Mouse (Mus musculus): ENCODE data around the gene Gtf2a1l. TPM values are rescaled to one million over a fixed set of nuclear protein-coding genes. Genes with fewer than 3 reads are reported as not detected.

Gene Gtf2a1l
- polyA plus RNA-seq (2012; fragmentation: generic; extraction: Trizol): not detected
- long read RNA-seq, experiment 1: 0 reads
- long read RNA-seq, experiment 2: 0 reads

DNA sequence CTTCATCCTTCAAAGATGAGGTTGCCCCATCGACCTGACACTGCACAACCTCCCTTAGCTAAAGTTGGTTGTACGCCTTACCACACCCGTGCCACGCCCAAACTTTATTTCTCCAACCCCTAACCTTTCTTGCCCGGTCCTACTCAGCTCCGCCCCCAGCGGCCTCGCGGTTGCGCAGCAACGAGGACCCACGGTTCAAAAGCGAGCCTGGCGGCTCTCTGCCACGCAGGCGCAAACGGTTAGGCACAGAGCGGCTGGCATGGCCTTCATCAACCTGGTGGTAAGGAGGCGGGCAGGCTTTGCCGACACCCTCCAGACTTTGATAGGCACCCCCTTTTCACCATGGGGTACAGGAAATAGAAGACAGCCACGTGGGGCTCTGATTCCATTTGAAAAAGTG is at the start of gene Gtf2a1l:
TSS of gene Gtf2a1l (plus strand) at position 209 of the 400 bp plus-strand sequence.
- TF ChIP-seq FOSL1 (IDR thresholded peaks at IDR 0.05; ENCODE audit: insufficient read depth, low read length, poor library complexity, severe bottlenecking): no peak
- no peak for TF ChIP-seq MYOG (IDR thresholded peaks at IDR 0.05; ENCODE audit: control insufficient read depth, extremely low read depth, insufficient read length)
- TF ChIP-seq MAX (IDR thresholded peaks at IDR 0.05): no peak
- no peak for TF ChIP-seq CEBPB (IDR thresholded peaks at IDR 0.05; ENCODE audit: low read depth)
- no peak for TF ChIP-seq MYOD1 (IDR thresholded peaks at IDR 0.05; ENCODE audit: control insufficient read depth, insufficient read length, low read depth)
- no peak for TF ChIP-seq USF1 (IDR thresholded peaks at IDR 0.05; ENCODE audit: low read depth)
- no peak for TF ChIP-seq CTCF (IDR thresholded peaks at IDR 0.05; ENCODE audit: control insufficient read depth, insufficient read depth, insufficient read length)
- H3ac ChIP-seq (ENCODE audit: control insufficient read depth, insufficient read length, low read depth): no peak within 1 kb of the TSS
- H3K79me3 ChIP-seq (ENCODE audit: low read depth): no peaks in the 10 kb centered on the region
- no peak within 1 kb of the TSS for H3K4me3 ChIP-seq (ENCODE audit: insufficient read depth, poor library complexity, severe bottlenecking)
- no peaks in the 10 kb centered on the region for H3K36me3 ChIP-seq (ENCODE audit: control insufficient read depth, insufficient read depth)
- H3K79me2 ChIP-seq (ENCODE audit: control insufficient read depth, insufficient read depth): no peaks in the 10 kb centered on the region
- no peaks in the 10 kb centered on the region for H3K27me3 ChIP-seq (ENCODE audit: control insufficient read depth, insufficient read depth, insufficient read length)

DNA sequence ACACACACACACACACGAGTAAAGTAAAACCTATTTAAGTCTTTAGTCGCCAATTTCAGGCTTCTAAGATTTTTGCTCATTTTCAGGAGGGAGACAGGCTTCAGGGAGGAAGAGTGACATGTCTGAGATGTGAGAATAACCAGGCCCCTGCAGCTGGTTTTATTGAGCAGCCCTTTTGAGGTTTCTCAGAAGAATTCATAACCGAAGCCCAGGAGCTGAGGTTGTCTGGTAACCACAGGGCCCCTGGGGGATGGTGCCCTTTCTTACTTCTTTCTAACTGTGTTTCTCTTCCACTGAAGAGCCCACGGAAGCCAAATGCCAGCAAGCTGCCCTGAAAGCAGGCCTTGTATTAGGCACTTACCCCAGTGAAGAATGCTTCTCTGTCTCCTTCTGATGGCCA is 47.5 kb upstream of the Gtf2a1l start:
- Histone ChIP-seq H3K79me2 (ENCODE audit: control insufficient read depth, insufficient read depth) (peaks cover 58% of the 10 kb centered on the region), H3K79me3 (ENCODE audit: low read depth) (peaks cover 28% of the 10 kb centered on the region), H3K36me3 (ENCODE audit: control insufficient read depth, insufficient read depth) (peaks cover 24% of the 10 kb centered on the region), H3K4me3 (ENCODE audit: insufficient read depth, poor library complexity, severe bottlenecking) (no peak overlapping the region), H3K27me3 (ENCODE audit: control insufficient read depth, insufficient read depth, insufficient read length) (no peaks in the 10 kb centered on the region), H3ac (ENCODE audit: control insufficient read depth, insufficient read length, low read depth) (no peak overlapping the region)
- TF ChIP-seq MYOG (IDR thresholded peaks at IDR 0.05; ENCODE audit: control insufficient read depth, extremely low read depth, insufficient read length) (no peak), CEBPB (IDR thresholded peaks at IDR 0.05; ENCODE audit: low read depth) (no peak), MAX (IDR thresholded peaks at IDR 0.05) (no peak), CTCF (IDR thresholded peaks at IDR 0.05; ENCODE audit: control insufficient read depth, insufficient read depth, insufficient read length) (no peak), FOSL1 (IDR thresholded peaks at IDR 0.05; ENCODE audit: insufficient read depth, low read length, poor library complexity, severe bottlenecking) (no peak), USF1 (IDR thresholded peaks at IDR 0.05; ENCODE audit: low read depth) (no peak), MYOD1 (IDR thresholded peaks at IDR 0.05; ENCODE audit: control insufficient read depth, insufficient read length, low read depth) (no peak)

DNA sequence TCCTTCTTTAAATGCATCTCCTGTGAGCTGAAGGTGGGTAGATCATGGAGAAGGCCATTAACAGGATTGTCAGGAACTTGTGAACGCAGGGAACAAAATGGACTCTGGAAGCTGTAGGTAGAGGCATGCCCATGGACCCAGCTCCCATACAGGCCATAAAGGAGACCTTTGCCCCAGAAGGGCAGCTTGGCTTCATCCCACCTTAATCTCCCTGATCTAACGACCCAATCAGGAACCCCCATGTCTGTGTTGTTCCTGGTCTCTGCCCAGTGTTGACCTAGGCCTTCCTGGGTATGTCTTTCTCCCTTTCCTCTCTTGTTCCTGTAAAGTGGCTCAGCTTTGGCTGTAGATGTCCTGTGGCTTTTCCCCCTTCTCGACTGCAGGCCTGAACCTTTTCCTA is 47.1 kb upstream of the Gtf2a1l start:
- H3K27me3 ChIP-seq (ENCODE audit: control insufficient read depth, insufficient read depth, insufficient read length): no peaks in the 10 kb centered on the region
- TF ChIP-seq MYOG (IDR thresholded peaks at IDR 0.05; ENCODE audit: control insufficient read depth, extremely low read depth, insufficient read length) (no peak), FOSL1 (IDR thresholded peaks at IDR 0.05; ENCODE audit: insufficient read depth, low read length, poor library complexity, severe bottlenecking) (no peak), USF1 (IDR thresholded peaks at IDR 0.05; ENCODE audit: low read depth) (no peak), MAX (IDR thresholded peaks at IDR 0.05) (no peak), MYOD1 (IDR thresholded peaks at IDR 0.05; ENCODE audit: control insufficient read depth, insufficient read length, low read depth) (no peak), CEBPB (IDR thresholded peaks at IDR 0.05; ENCODE audit: low read depth) (no peak), CTCF (IDR thresholded peaks at IDR 0.05; ENCODE audit: control insufficient read depth, insufficient read depth, insufficient read length) (no peak)
- H3ac ChIP-seq (ENCODE audit: control insufficient read depth, insufficient read length, low read depth): no peak overlapping the region
- peaks cover 24% of the 10 kb centered on the region for H3K36me3 ChIP-seq (ENCODE audit: control insufficient read depth, insufficient read depth)
- peaks cover 25% of the 10 kb centered on the region for H3K79me3 ChIP-seq (ENCODE audit: low read depth)
- no peak overlapping the region for H3K4me3 ChIP-seq (ENCODE audit: insufficient read depth, poor library complexity, severe bottlenecking)
- H3K79me2 ChIP-seq (ENCODE audit: control insufficient read depth, insufficient read depth): peaks cover 58% of the 10 kb centered on the region

DNA sequence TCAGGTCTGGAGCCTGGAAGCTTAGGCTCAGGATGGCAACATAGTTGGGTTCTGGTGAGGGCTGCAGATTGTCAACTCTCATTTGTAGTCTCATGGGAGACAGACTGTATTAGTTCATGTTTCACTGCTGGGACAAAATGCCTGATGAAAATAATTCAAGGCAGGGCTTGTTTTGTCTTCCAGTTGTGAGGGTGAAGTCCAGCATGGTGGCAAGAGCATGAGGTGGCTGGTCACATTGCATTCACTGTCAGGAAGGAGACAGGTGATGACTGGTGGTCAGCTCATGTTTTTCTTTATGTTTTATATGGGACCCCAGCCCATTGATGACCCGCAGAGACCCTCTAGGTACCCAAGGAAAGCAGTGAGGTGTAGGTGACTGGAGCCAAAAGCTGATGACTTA is 45.7 kb upstream of the Gtf2a1l start:
- no peak for TF ChIP-seq FOSL1 (IDR thresholded peaks at IDR 0.05; ENCODE audit: insufficient read depth, low read length, poor library complexity, severe bottlenecking)
- TF ChIP-seq MYOG (IDR thresholded peaks at IDR 0.05; ENCODE audit: control insufficient read depth, extremely low read depth, insufficient read length): no peak
- TF ChIP-seq CEBPB (IDR thresholded peaks at IDR 0.05; ENCODE audit: low read depth): no peak
- TF ChIP-seq MYOD1 (IDR thresholded peaks at IDR 0.05; ENCODE audit: control insufficient read depth, insufficient read length, low read depth): no peak
- TF ChIP-seq MAX (IDR thresholded peaks at IDR 0.05): no peak
- no peak for TF ChIP-seq USF1 (IDR thresholded peaks at IDR 0.05; ENCODE audit: low read depth)
- TF ChIP-seq CTCF (IDR thresholded peaks at IDR 0.05; ENCODE audit: control insufficient read depth, insufficient read depth, insufficient read length): no peak
- Histone ChIP-seq H3K4me3 (ENCODE audit: insufficient read depth, poor library complexity, severe bottlenecking) (no peak overlapping the region), H3K27me3 (ENCODE audit: control insufficient read depth, insufficient read depth, insufficient read length) (no peaks in the 10 kb centered on the region), H3K36me3 (ENCODE audit: control insufficient read depth, insufficient read depth) (peaks cover 19% of the 10 kb centered on the region), H3K79me3 (ENCODE audit: low read depth) (peaks cover 26% of the 10 kb centered on the region), H3ac (ENCODE audit: control insufficient read depth, insufficient read length, low read depth) (no peak overlapping the region), H3K79me2 (ENCODE audit: control insufficient read depth, insufficient read depth) (peaks cover 63% of the 10 kb centered on the region)

DNA sequence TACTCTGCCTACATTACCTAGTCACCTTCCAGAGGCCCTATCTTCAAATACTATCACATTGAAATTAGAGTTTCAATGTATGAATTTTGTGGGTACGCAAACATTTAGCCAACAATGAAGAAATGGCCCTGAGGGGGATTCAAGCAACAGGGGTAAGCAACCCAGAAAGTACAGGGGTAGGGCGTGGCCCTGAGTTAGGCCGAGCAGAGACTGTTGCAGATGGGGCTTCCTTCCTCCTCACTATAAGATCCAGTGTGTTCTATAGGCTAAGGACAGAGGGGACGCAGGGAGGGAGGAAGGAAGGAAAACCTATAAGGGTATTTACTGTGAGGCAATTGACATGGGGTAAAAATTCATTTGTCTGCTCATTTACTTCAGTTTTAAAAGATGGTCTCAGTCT is 44.1 kb upstream of the Gtf2a1l start:
- TF ChIP-seq MAX (IDR thresholded peaks at IDR 0.05) (no peak), MYOD1 (IDR thresholded peaks at IDR 0.05; ENCODE audit: control insufficient read depth, insufficient read length, low read depth) (no peak), CEBPB (IDR thresholded peaks at IDR 0.05; ENCODE audit: low read depth) (no peak), CTCF (IDR thresholded peaks at IDR 0.05; ENCODE audit: control insufficient read depth, insufficient read depth, insufficient read length) (no peak), USF1 (IDR thresholded peaks at IDR 0.05; ENCODE audit: low read depth) (no peak), MYOG (IDR thresholded peaks at IDR 0.05; ENCODE audit: control insufficient read depth, extremely low read depth, insufficient read length) (no peak), FOSL1 (IDR thresholded peaks at IDR 0.05; ENCODE audit: insufficient read depth, low read length, poor library complexity, severe bottlenecking) (no peak)
- H3K36me3 ChIP-seq (ENCODE audit: control insufficient read depth, insufficient read depth): peaks cover 19% of the 10 kb centered on the region
- peaks cover 78% of the 10 kb centered on the region for H3K79me2 ChIP-seq (ENCODE audit: control insufficient read depth, insufficient read depth)
- H3ac ChIP-seq (ENCODE audit: control insufficient read depth, insufficient read length, low read depth): no peak overlapping the region
- H3K79me3 ChIP-seq (ENCODE audit: low read depth): peaks cover 36% of the 10 kb centered on the region
- no peaks in the 10 kb centered on the region for H3K27me3 ChIP-seq (ENCODE audit: control insufficient read depth, insufficient read depth, insufficient read length)
- no peak overlapping the region for H3K4me3 ChIP-seq (ENCODE audit: insufficient read depth, poor library complexity, severe bottlenecking)

All from C2C12 (cell line).